Mouse (Mus musculus) CH12.LX (cell line): ENCODE measurements around the gene Lrmda. TPM values are rescaled to one million over a fixed set of nuclear protein-coding genes. Genes with fewer than 3 reads are reported as not detected.

Experiments
- DNase-seq: peaks from one replicate; pipeline ENCODE4 v3.0.0-alpha.2; 2013; ENCODE audit errors: extremely low read depth
- H3K27ac ChIP-seq: 2 replicates; pipeline ENCODE4 v1.5.1; 2012; ENCODE audit warnings: low read depth, mild to moderate bottlenecking, control low read depth, moderate library complexity; ENCODE audit not compliant: insufficient read depth
- H3K27me3 ChIP-seq: replicated peaks from 2 replicates; pipeline ENCODE3; 2012; ENCODE audit warnings: inconsistent platforms
- H3K36me3 ChIP-seq, 2 experiments: replicated peaks in 1 of 2; 2 replicates each; pipeline versions ENCODE3 to v1.6.1; 2012; ENCODE audit warnings: inconsistent platforms in 1 of 2, low read length in 1 of 2, mild to moderate bottlenecking in 1 of 2, mixed read lengths in 1 of 2, moderate library complexity in 1 of 2; ENCODE audit not compliant: control insufficient read depth in 1 of 2, insufficient read depth in 1 of 2
- H3K4me1 ChIP-seq, 2 experiments: 2 replicates each; pipeline ENCODE4 v1.6.1; 2012; ENCODE audit warnings: inconsistent platforms in 1 of 2, moderate library complexity in 1 of 2; ENCODE audit not compliant: insufficient read depth in 2 of 2, control insufficient read depth in 1 of 2
- H3K4me2 ChIP-seq: 2 replicates; pipeline ENCODE4 v1.6.1; 2012; ENCODE audit warnings: low read depth, mild to moderate bottlenecking, control low read depth; ENCODE audit not compliant: poor library complexity, insufficient read depth, severe bottlenecking
- H3K4me3 ChIP-seq, 3 experiments: fragments of 150-350 bp in 1 of 3; sonication (generic) in 1 of 3; replicated peaks in 1 of 3; 2 replicates each; pipeline versions ENCODE3 to v1.5.1; 2011 to 2012; ENCODE audit warnings: low read depth in 2 of 3, low read length in 2 of 3, mild to moderate bottlenecking in 2 of 3, moderate library complexity in 2 of 3, control low read depth in 1 of 3, improper control_type of control experiment in 1 of 3, inconsistent platforms in 1 of 3, mixed read lengths in 1 of 3; ENCODE audit not compliant: poor library complexity in 1 of 3
- H3K79me2 ChIP-seq: replicated peaks from 2 replicates; pipeline ENCODE4 v1.6.1; 2012; ENCODE audit warnings: mild to moderate bottlenecking, moderate library complexity; ENCODE audit not compliant: control insufficient read depth, poor library complexity, insufficient read depth, severe bottlenecking; ENCODE audit errors: extremely low read depth
- H3K9ac ChIP-seq: 2 replicates; pipeline ENCODE4 v1.6.1; 2012; ENCODE audit warnings: low read depth, mild to moderate bottlenecking, control low read depth, moderate library complexity; ENCODE audit not compliant: insufficient read depth
- H3K9me3 ChIP-seq: replicated peaks from 2 replicates; pipeline ENCODE3; 2012; ENCODE audit warnings: low read length, inconsistent platforms, mixed read lengths
- CHD2 ChIP-seq: IDR thresholded peaks from 2 replicates; pipeline ENCODE4 v1.6.1; 2011; ENCODE audit warnings: low read length, improper control_type of control experiment
- CTCF ChIP-seq, 2 experiments: IDR thresholded peaks in 1 of 2; conservative IDR thresholded peaks in 1 of 2; 2 replicates each; pipeline ENCODE4 v1.5.1; 2011 to 2012; ENCODE audit warnings: low read depth in 2 of 2, low read length in 2 of 2, improper control_type of control experiment in 1 of 2, inconsistent platforms in 1 of 2, mild to moderate bottlenecking in 1 of 2, moderate library complexity in 1 of 2
- E2F4 ChIP-seq: IDR thresholded peaks from 2 replicates; pipeline ENCODE4 v1.6.1; 2011; ENCODE audit warnings: low read depth, low read length, improper control_type of control experiment; ENCODE audit not compliant: insufficient replicate concordance
- ELF1 ChIP-seq: IDR thresholded peaks from 2 replicates; pipeline ENCODE4 v1.6.1; 2014; ENCODE audit warnings: low read depth, mild to moderate bottlenecking, inconsistent platforms, low read length, improper control_type of control experiment
- EP300 ChIP-seq: IDR thresholded peaks from 2 replicates; pipeline ENCODE4 v1.6.1; 2011; ENCODE audit warnings: low read length, improper control_type of control experiment
- ETS1 ChIP-seq: conservative IDR thresholded peaks from 2 replicates; pipeline ENCODE4 v1.6.1; 2012; ENCODE audit warnings: low read depth, mild to moderate bottlenecking, inconsistent platforms, low read length, improper control_type of control experiment, moderate library complexity
- HCFC1 ChIP-seq: IDR thresholded peaks from 2 replicates; pipeline ENCODE4 v1.6.1; 2012; ENCODE audit warnings: low read depth, mild to moderate bottlenecking, inconsistent platforms, low read length, improper control_type of control experiment
- IRF4 ChIP-seq: IDR thresholded peaks from 2 replicates; pipeline ENCODE4 v1.6.1; 2014; ENCODE audit warnings: low read depth, mild to moderate bottlenecking, inconsistent platforms, low read length, improper control_type of control experiment
- JUND ChIP-seq: conservative IDR thresholded peaks from 2 replicates; pipeline ENCODE4 v1.6.1; 2011; ENCODE audit warnings: low read depth, low read length, improper control_type of control experiment
- KAT2A ChIP-seq: IDR thresholded peaks from 2 replicates; pipeline ENCODE4 v1.6.1; 2012; ENCODE audit warnings: low read length, improper control_type of control experiment, inconsistent platforms; ENCODE audit not compliant: insufficient replicate concordance
- MAX ChIP-seq: IDR thresholded peaks from 2 replicates; pipeline ENCODE4 v1.6.1; 2011; ENCODE audit warnings: low read length, improper control_type of control experiment
- MAZ ChIP-seq: IDR thresholded peaks from 2 replicates; pipeline ENCODE4 v1.6.1; 2012; ENCODE audit warnings: low read depth, mild to moderate bottlenecking, inconsistent platforms, low read length, improper control_type of control experiment, moderate library complexity
- MEF2A ChIP-seq: IDR thresholded peaks from 2 replicates; pipeline ENCODE4 v1.6.1; 2014; ENCODE audit warnings: low read depth, mild to moderate bottlenecking, inconsistent platforms, low read length, improper control_type of control experiment, borderline replicate concordance
- MXI1 ChIP-seq: IDR thresholded peaks from 2 replicates; pipeline ENCODE4 v1.6.1; 2011; ENCODE audit warnings: mild to moderate bottlenecking, low read depth, low read length, improper control_type of control experiment
- MYC ChIP-seq: IDR thresholded peaks from 2 replicates; pipeline ENCODE4 v1.6.1; 2011; ENCODE audit warnings: low read depth, mild to moderate bottlenecking, improper control_type of control experiment, low read length
- NELFE ChIP-seq: IDR thresholded peaks from 2 replicates; pipeline ENCODE4 v1.6.1; 2011; ENCODE audit warnings: low read depth, low read length, improper control_type of control experiment
- NRF1 ChIP-seq: IDR thresholded peaks from 2 replicates; pipeline ENCODE4 v1.6.1; 2014; ENCODE audit warnings: low read depth, mild to moderate bottlenecking, inconsistent platforms, low read length, improper control_type of control experiment, moderate library complexity
- POLR2A ChIP-seq: IDR thresholded peaks from 2 replicates; pipeline ENCODE4 v1.6.1; 2011; ENCODE audit warnings: low read depth, mild to moderate bottlenecking, improper control_type of control experiment, low read length
- POLR2AphosphoS2 ChIP-seq: IDR thresholded peaks from 2 replicates; pipeline ENCODE4 v1.6.1; 2011; ENCODE audit warnings: low read depth, low read length, improper control_type of control experiment
- RAD21 ChIP-seq: IDR thresholded peaks from 2 replicates; pipeline ENCODE4 v1.6.1; 2011; ENCODE audit warnings: low read depth, mild to moderate bottlenecking, low read length, improper control_type of control experiment, moderate library complexity
- SIN3A ChIP-seq: IDR thresholded peaks from 2 replicates; pipeline ENCODE4 v1.6.1; 2012; ENCODE audit warnings: low read length, improper control_type of control experiment, inconsistent platforms
- SMC3 ChIP-seq: IDR thresholded peaks from 2 replicates; pipeline ENCODE4 v1.6.1; 2011; ENCODE audit warnings: low read depth, low read length, improper control_type of control experiment
- TCF12 ChIP-seq: IDR thresholded peaks from 2 replicates; pipeline ENCODE4 v1.6.1; 2014; ENCODE audit warnings: low read depth, mild to moderate bottlenecking, inconsistent platforms, low read length, improper control_type of control experiment
- UBTF ChIP-seq: IDR thresholded peaks from 2 replicates; pipeline ENCODE4 v1.6.1; 2012; ENCODE audit warnings: low read depth, mild to moderate bottlenecking, inconsistent platforms, low read length, improper control_type of control experiment, moderate library complexity
- USF1 ChIP-seq: IDR thresholded peaks from 2 replicates; pipeline ENCODE4 v1.6.1; 2014; ENCODE audit warnings: low read depth, mild to moderate bottlenecking, inconsistent platforms, low read length, improper control_type of control experiment
- USF2 ChIP-seq: conservative IDR thresholded peaks from 2 replicates; pipeline ENCODE4 v1.6.1; 2011; ENCODE audit warnings: low read depth, low read length, improper control_type of control experiment
- ZC3H11A ChIP-seq: IDR thresholded peaks from 2 replicates; pipeline ENCODE4 v1.6.1; 2012; ENCODE audit warnings: low read depth, mild to moderate bottlenecking, inconsistent platforms, low read length, improper control_type of control experiment
- ZMIZ1 ChIP-seq: IDR thresholded peaks from 2 replicates; pipeline ENCODE4 v1.6.1; 2012; ENCODE audit warnings: low read depth, mild to moderate bottlenecking, inconsistent platforms, low read length, improper control_type of control experiment
- ZNF384 ChIP-seq: IDR thresholded peaks from 2 replicates; pipeline ENCODE4 v1.6.1; 2012; ENCODE audit warnings: low read depth, low read length, improper control_type of control experiment, inconsistent platforms
- dilution Hi-C: fragments of 300-500 bp; cut with MboI; formaldehyde crosslinking; loops from 2 replicates; pipeline ENCODE4 v1.14.3; 2020; ENCODE audit warnings: low sequenced_read_pairs; ENCODE audit not compliant: extremely low pct_unique_long_range_greater_than_20kb, extremely low pct_ligation_motif_present
- in situ Hi-C: fragments of 300-500 bp; cut with MboI; formaldehyde crosslinking; loops from 3 replicates; pipeline ENCODE4 v1.14.3; 2019; ENCODE audit warnings: low sequenced_read_pairs, low pct_ligation_motif_present, low pct_unique_long_range_greater_than_20kb, mixed read lengths
- polyA plus RNA-seq: library from polyadenylated mRNA; unstranded; fragments of >175 nt; gene quantifications from 2 replicates; pipeline ENCODE4 v1.2.1, GENCODE M21; 2012; ENCODE audit warnings: low read depth; ENCODE audit not compliant: insufficient read length
- total RNA-seq, 2 experiments: library from RNA; depleted of rRNA; stranded (reverse); fragments of 300-350 nt in 1 of 2; fragments of >200 nt in 1 of 2; gene quantifications; 2 replicates each; pipeline ENCODE4 v1.2.3; 2012 to 2014

Lrmda gene
- total and polyA plus RNA-seq, 3 experiments, result 0.89 to 3.7 (median 1.9) TPM

GRCm38 (mm10) chr14:22782365-22782764, 762.9 kb downstream of the Lrmda start:
- no peaks in the 10 kb centered on the region for H3K4me1 ChIP-seq
- H3K9me3 ChIP-seq, result no peaks in the 10 kb centered on the region
- no peak overlapping the region for H3K27ac ChIP-seq
- TF ChIP-seq NELFE, result no peak
- TF ChIP-seq ZNF384, result no peak
- TF ChIP-seq E2F4, result no peak
- TF ChIP-seq USF1, result no peak
- TF ChIP-seq TCF12, result no peak
- no peak for TF ChIP-seq ZMIZ1
- TF ChIP-seq ZC3H11A, result no peak
- no peak for TF ChIP-seq SIN3A
- TF ChIP-seq NRF1, result no peak
- TF ChIP-seq MYC, result no peak
- TF ChIP-seq EP300, result no peak
- TF ChIP-seq RAD21, result no peak
- TF ChIP-seq CTCF (conservative IDR thresholded peaks at IDR 0.05 in 1 of 2, IDR thresholded peaks at IDR 0.05 in 1 of 2; ENCODE audit: low read depth in 2 of 2, low read length in 2 of 2), result no peak
- H3K4me3 ChIP-seq, result no peak overlapping the region
- dilution Hi-C loops (no loop called here), in situ Hi-C loops (loop anchor here (25.0 kb wide), 1 partner anchor 820 kb away; no protein-coding TSS in a partner anchor)
- H3K4me2 ChIP-seq, result no peak overlapping the region
- no peaks in the 10 kb centered on the region for H3K79me2 ChIP-seq
- DNase-seq, result no peak
- no peaks in the 10 kb centered on the region for H3K36me3 ChIP-seq
- H3K9ac ChIP-seq, result no peak overlapping the region
- H3K27me3 ChIP-seq, result no peaks in the 10 kb centered on the region

DNA sequence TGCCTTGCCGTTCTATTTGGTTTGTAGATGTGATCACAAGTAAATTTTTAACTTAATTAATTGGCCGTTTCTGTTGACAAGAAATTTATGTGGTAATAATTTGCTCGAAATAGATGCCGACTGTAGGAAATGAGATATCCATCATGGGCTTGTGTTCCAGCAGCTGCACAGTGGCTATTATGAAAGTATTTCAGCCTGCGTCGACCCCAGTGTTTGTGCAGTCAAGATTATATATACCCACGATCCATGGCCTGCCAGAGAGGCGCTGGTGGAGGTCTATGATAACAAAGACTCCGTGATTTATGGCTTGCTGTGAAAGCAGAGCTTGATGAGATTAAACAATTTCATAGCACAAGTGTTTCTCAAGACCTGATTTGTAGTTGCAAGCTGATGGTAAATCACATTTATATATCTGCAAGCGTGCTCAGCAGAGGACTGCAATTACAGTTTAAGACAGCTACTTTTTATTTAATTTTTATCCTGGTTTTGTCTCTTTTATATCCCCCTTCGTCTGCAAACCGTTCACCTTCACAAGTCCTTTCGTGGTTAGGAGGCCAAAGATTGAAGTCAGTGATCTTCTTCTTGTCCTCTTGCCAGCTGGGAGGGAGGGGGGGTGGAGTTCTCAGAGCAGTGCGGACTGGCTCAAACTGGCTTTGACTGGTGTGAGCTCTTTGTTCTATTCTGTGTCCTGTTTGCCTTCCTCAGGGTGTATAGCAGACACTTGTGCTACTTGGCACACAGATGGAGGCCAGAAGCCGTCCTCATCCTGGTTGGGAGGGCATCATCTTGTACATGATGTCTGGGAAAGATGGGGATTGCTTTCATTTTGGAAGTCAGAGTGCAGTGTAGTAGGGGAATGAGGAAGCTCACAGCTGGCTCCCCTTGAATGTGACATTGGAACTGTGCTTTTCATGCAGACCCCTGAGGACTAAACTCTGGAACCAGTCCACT, 764.0 kb downstream of the Lrmda start:
- no peak overlapping the region for H3K4me2 ChIP-seq

More for the DNA sequence above, 764.0 kb downstream of the Lrmda start:
- Histone ChIP-seq H3K4me1 (no peaks in the 10 kb centered on the region), H3K27ac (no peak overlapping the region), H3K4me3 (no peak overlapping the region), H3K79me2 (no peaks in the 10 kb centered on the region), H3K27me3 (no peaks in the 10 kb centered on the region), H3K9ac (no peak overlapping the region), H3K36me3 (no peaks in the 10 kb centered on the region), H3K9me3 (no peaks in the 10 kb centered on the region)
- DNase-seq, result no peak
- in situ Hi-C loops, result loop anchor here (25.0 kb wide), 1 partner anchor 821 kb away; no protein-coding TSS in a partner anchor
- dilution Hi-C loops, result no loop called here
- no peak for TF ChIP-seq POLR2A
- TF ChIP-seq JUND, result no peak
- no peak for TF ChIP-seq MAZ
- TF ChIP-seq POLR2AphosphoS2, result no peak
- TF ChIP-seq SMC3, result no peak
- no peak for TF ChIP-seq RAD21
- no peak for TF ChIP-seq ZC3H11A
- TF ChIP-seq HCFC1, result no peak
- TF ChIP-seq MXI1, result no peak
- no peak for TF ChIP-seq MEF2A
- no peak for TF ChIP-seq ZNF384
- TF ChIP-seq KAT2A, result no peak
- TF ChIP-seq CHD2, result no peak
- no peak for TF ChIP-seq ELF1
- TF ChIP-seq USF2, result no peak
- TF ChIP-seq IRF4, result no peak
- TF ChIP-seq MAX, result no peak
- TF ChIP-seq ZMIZ1, result no peak
- no peak for TF ChIP-seq UBTF
- no peak for TF ChIP-seq ETS1
